In the genomic region with DNA sequence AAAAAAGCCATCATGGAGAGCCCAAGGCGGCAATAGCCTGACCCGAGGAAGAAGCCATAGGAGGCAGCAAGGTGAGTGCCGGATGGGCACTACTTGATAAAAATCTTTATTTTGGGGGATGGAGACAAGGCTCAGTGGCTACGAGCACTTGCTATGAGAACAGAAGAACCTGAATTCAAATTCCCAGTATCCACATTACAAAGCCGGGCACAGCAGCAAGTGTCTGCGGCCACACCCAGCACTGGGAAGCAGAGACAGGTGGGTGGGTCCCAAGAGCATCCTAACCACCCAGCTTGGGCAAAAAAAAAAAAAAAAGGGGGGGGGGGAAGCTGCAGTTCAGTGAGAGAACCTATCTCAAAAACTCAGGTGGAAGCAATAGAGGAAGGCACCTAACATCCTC, we compare ENCODE assay signal across 19 mouse cellular contexts.
A peak's percentile ranks its signal among the peaks of the same experiment; 100 is the strongest.
DNase-seq lines count a peak whose midpoint lies in the region; ATAC-seq lines count a peak whose summit lies in the region.
"Had no signal": no experiment of that assay in that cellular context is flagged by ENCODE, and none has a peak within 500 bp of the region (broad histone marks: within the 10 kb centered on the region; RNA-seq: fewer than 3 reads in every experiment).

No protein-coding gene starts in this region.

- peak; percentile 71 for DNase-seq in heart, adult 11 months
- DNase-seq in heart, postnatal 25 days (ENCODE audit: low spot score), result no peak
- peak; percentile 60 for DNase-seq in ES-CJ7 (ENCODE audit: low read depth, low spot score)
- peak; percentile 47 for DNase-seq in ZHBTc4 (ENCODE audit: low read depth, low spot score)
- DNase-seq: adrenal gland, adult 2 months; adrenal gland, postnatal 25 days; B cell, adult 2 months; cerebellum, adult 11 months; cerebellum, adult 18-20 months; cerebellum, adult 8-10 months; cerebellum, adult 9-11 months; cerebellum, postnatal 14 days; cerebellum, postnatal 36 days; embryo, embryonic 11 days had no signal

- intact Hi-C loops in heart, postnatal 25 days (cut with DNase I), result no loop called here

- no peak for ATAC-seq in granulocyte monocyte progenitor cell, adult 5-6 weeks (replicated peaks; ENCODE audit: poor library complexity, severe bottlenecking)
- ATAC-seq: CD4-positive, CD25-positive, alpha-beta regulatory T cell, adult 4 months; forebrain, embryonic 14.5 days; forebrain, embryonic 16.5 days; Patski had no signal
